Mouse (Mus musculus): Measurements from ENCODE around the gene Lsamp.

- TF ChIP-seq POLR2A (IDR thresholded peaks at IDR 0.05; ENCODE audit: control insufficient read depth, low read depth, low read length) = no peak
- TF ChIP-seq CTCF (IDR thresholded peaks at IDR 0.05; ENCODE audit: control insufficient read depth, insufficient read depth, insufficient replicate concordance, low read depth, low read length) = no peak
Observed at GRCm38 (mm10) chr16:41929546-41929945, 1945.4 kb downstream of the Lsamp start.
